Mouse (Mus musculus) spleen, adult 2 months (tissue): Measurements from ENCODE around the gene Styx.

ENCODE experiments used
- CTCF ChIP-seq: fragments of 200-500 bp; IDR thresholded peaks from 2 replicates; pipeline ENCODE4 v1.5.1; 2011; ENCODE audit warnings: mild to moderate bottlenecking, inconsistent platforms; ENCODE audit not compliant: insufficient read depth, insufficient read length, insufficient replicate concordance; ENCODE audit errors: extremely low read depth
- POLR2A ChIP-seq: fragments of 200-500 bp; IDR thresholded peaks from 2 replicates; pipeline ENCODE4 v1.6.1; 2011; ENCODE audit warnings: low read depth, low read length, inconsistent platforms

DNA sequence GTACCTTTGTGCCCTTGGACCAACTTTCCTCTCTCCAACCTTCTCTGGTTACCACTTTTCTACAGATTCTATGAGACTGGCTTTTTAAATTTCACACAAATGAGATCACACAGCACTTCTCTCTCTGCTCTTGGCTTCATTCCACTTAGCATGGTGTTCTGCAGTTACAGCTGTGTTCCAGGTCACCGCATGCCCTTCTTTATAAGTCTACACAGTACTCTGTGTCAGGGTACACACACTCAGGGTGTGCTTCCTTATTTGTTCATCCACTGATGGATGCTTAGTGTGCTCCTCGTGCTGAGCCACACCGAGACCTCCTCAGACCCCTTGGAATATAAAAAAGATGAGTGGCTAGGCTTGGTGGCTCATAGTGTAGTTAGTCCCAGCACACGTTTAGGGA, 30.8 kb upstream of the Styx start:
- TF ChIP-seq CTCF (no peak), POLR2A (no peak)
